Mouse (Mus musculus) hindbrain, embryonic 16.5 days (tissue): ENCODE measurements around the gene Ppa1. TPM values are rescaled to one million over a fixed set of nuclear protein-coding genes. Genes with fewer than 3 reads are reported as not detected.

Source experiments
- ATAC-seq: fragments of 200-750 bp; cut with Nextera tagmentation; 2 replicates; pipeline ENCODE4 v1.8.0; 2017; ENCODE audit warnings: moderate TSS enrichment, moderate library complexity
- H3K27ac ChIP-seq: fragments of 300-500 bp; sonication (generic); 2 replicates; pipeline ENCODE4 v1.5.1; 2014; ENCODE audit warnings: low read depth, mild to moderate bottlenecking, control low read depth, low read length, moderate library complexity
- H3K27me3 ChIP-seq: fragments of 300-500 bp; sonication (generic); replicated peaks from 2 replicates; pipeline ENCODE4 v1.6.1; 2014; ENCODE audit warnings: low read length; ENCODE audit not compliant: control insufficient read depth, insufficient read depth
- H3K36me3 ChIP-seq: fragments of 300-500 bp; sonication (generic); 2 replicates; pipeline ENCODE4 v1.6.1; 2014; ENCODE audit warnings: mild to moderate bottlenecking, low read length, moderate library complexity, mixed read lengths; ENCODE audit not compliant: control insufficient read depth, insufficient read depth
- H3K4me1 ChIP-seq: fragments of 300-500 bp; sonication (generic); 2 replicates; pipeline ENCODE4 v1.6.1; 2014; ENCODE audit warnings: low read depth, low read length; ENCODE audit not compliant: control insufficient read depth, insufficient read depth
- H3K4me2 ChIP-seq: fragments of 300-500 bp; sonication (generic); 2 replicates; pipeline ENCODE4 v1.6.1; 2014; ENCODE audit warnings: mild to moderate bottlenecking, low read length, control low read depth, moderate library complexity
- H3K4me3 ChIP-seq: fragments of 300-500 bp; sonication (generic); 2 replicates; pipeline ENCODE4 v1.5.1; 2014; ENCODE audit warnings: mild to moderate bottlenecking, low read length, control low read depth, moderate library complexity
- H3K9ac ChIP-seq: fragments of 300-500 bp; sonication (generic); 2 replicates; pipeline ENCODE4 v1.6.1; 2014; ENCODE audit warnings: low read depth, mild to moderate bottlenecking, control low read depth, low read length, moderate library complexity
- H3K9me3 ChIP-seq: fragments of 300-500 bp; sonication (generic); 2 replicates; pipeline ENCODE4 v1.6.1; 2014; ENCODE audit warnings: mild to moderate bottlenecking, low read length, moderate library complexity; ENCODE audit not compliant: control insufficient read depth
- WGBS: fragments of 180-500 bp; shearing (Covaris S2); extraction: QIAGEN DNeasy Blood & Tissue Kit; methylation state at CpG from one replicate; pipeline ENCODE4 v1.1.7; 2014; 5-methylcytosine and 5-hydroxymethylcytosine counted together
- polyA plus RNA-seq: library from polyadenylated mRNA; unstranded; fragments of >200 nt; fragmentation: Nextera tagmentation; extraction: Ambion mirVana; gene quantifications from 2 replicates; pipeline ENCODE4 v1.2.1, GENCODE M21; 2015

The Ppa1 gene
- polyA plus RNA-seq, 1 experiment from 2014 or later = 226 TPM

- no peak overlapping the region for H3K27ac ChIP-seq
- H3K4me3 ChIP-seq = no peak overlapping the region
- H3K9ac ChIP-seq = no peak overlapping the region
- H3K27me3 ChIP-seq = no peaks in the 10 kb centered on the region
- H3K36me3 ChIP-seq = no peaks in the 10 kb centered on the region
- no peaks in the 10 kb centered on the region for H3K9me3 ChIP-seq
- no peak for ATAC-seq
- WGBS = 85% methylated on average over 3 of the region's 3 CpGs
- no peak overlapping the region for H3K4me2 ChIP-seq
- no peaks in the 10 kb centered on the region for H3K4me1 ChIP-seq
Measured at GRCm38 (mm10) chr10:61722215-61722614, 73.9 kb downstream of the Ppa1 start.

GRCm38 (mm10) chr10:61723271-61723670 lies 74.9 kb downstream of the Ppa1 start:
- WGBS = 76% methylated on average over 6 of the region's 6 CpGs
- Histone ChIP-seq H3K27me3 (no peaks in the 10 kb centered on the region), H3K4me3 (no peak overlapping the region), H3K9ac (no peak overlapping the region), H3K27ac (no peak overlapping the region), H3K4me2 (no peak overlapping the region), H3K36me3 (no peaks in the 10 kb centered on the region), H3K9me3 (no peaks in the 10 kb centered on the region), H3K4me1 (no peaks in the 10 kb centered on the region)
- no peak for ATAC-seq

Other genes with a start within 250 kb of the Ppa1 start
- 0.24 and 0.56 TPM in 2 replicates for gene Nodal, start 230.6 kb upstream of the Ppa1 start, polyA plus RNA-seq
- gene Eif4ebp2, start 195.9 kb upstream of the Ppa1 start, polyA plus RNA-seq = 43.2 and 46.6 TPM in 2 replicates
- 14.9 and 17.7 TPM in 2 replicates for gene Lrrc20, start 172.8 kb upstream of the Ppa1 start, polyA plus RNA-seq
- gene Npffr1, start 53.1 kb upstream of the Ppa1 start, polyA plus RNA-seq = 0.97 and 1.5 TPM in 2 replicates
- gene Sar1a, start 31.7 kb downstream of the Ppa1 start, polyA plus RNA-seq = 204 and 210 TPM in 2 replicates
- 24.5 and 25.0 TPM in 2 replicates for gene Tysnd1, start 47.0 kb downstream of the Ppa1 start, polyA plus RNA-seq
- 15.8 and 19.2 TPM in 2 replicates for gene Aifm2, start 66.7 kb downstream of the Ppa1 start, polyA plus RNA-seq
- 237 and 252 TPM in 2 replicates for gene H2afy2, start 135.6 kb downstream of the Ppa1 start, polyA plus RNA-seq